Mouse (Mus musculus) erythroblast, adult 5-6 weeks (primary cell): ENCODE data around the gene Slc3a1. TPM values are rescaled to one million over a fixed set of nuclear protein-coding genes. Genes with fewer than 3 reads are reported as not detected.

Experiments
- ATAC-seq: replicated peaks from 2 replicates; pipeline ENCODE4 v1.8.0; 2016; ENCODE audit warnings: moderate number of reproducible peaks, mild to moderate bottlenecking, moderate TSS enrichment, inconsistent platforms; ENCODE audit not compliant: poor library complexity, low FRiP score, severe bottlenecking
- total RNA-seq, 2 experiments: library from RNA; stranded (forward) in 1 of 2; stranded (reverse) in 1 of 2; fragments of 150-400 nt in 1 of 2; fragments of 200-764, 138-1000 nt in 1 of 2; gene quantifications; 2 replicates each; pipeline versions ENCODE4 v1.2.3 to v1.2.4; 2015 to 2017; ENCODE audit warnings: low replicate concordance in 2 of 2

Gene Slc3a1
- total RNA-seq, 2 experiments from 2014 or later: not detected

DNA sequence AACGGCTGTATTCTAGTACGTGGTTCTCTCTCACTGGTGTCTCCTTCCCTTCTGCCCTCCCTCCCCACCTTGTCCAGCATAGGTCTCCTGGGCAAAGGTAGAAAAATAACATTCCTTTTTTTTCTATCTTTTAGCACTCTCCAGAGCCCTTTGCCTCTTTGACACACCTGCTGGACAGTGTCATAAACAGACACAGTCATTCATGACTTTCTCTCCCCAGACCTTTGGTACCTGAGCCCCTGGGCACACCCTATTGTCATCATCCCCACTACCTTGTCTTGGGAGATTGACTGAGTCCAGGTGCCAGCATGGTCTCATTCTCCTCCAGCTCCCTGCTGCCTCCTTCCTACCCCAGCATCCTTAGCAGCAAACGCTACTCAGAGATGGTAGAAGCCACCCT is 4.9 kb downstream of the Slc3a1 start:
- no peak for ATAC-seq

DNA sequence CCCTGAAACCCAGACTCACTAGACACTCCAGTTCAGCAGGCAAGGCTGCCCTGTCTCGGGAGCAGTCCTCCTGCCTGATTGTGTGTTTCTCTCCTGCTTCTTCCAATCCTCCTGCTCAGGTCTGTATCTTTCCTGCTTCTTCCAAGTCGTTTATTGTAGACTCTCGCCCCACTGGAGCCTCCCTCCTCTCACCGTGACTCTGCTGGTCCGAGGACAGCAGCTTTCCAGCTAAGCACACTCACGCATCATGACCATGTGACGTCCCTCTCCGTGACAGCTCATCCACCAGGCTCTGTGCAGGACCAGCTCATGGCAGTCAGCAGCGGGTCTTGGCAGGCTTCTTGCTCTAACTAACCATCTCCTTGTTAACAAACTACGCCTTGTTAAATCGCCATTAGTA is 5.9 kb downstream of the Slc3a1 start:
- no peak for ATAC-seq

DNA sequence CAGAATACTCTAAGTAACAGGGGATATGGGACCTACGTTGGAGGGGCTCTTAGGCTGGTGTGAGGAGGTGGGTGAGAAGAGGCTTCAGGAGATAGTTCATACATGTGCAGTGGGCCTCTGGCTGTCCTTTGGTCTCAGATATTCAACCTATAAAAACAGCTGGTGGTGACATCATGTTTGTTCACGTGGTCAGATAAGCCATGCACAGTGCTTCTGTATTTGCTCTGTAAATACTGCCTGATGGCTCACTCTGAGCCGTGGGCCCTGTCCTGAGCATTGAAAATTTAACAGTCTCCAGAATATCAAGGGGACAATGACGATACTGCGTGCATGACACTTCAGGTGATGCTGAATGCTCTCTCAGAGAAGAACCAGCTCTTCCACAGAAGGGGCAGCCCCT is 9.7 kb downstream of the Slc3a1 start:
- ATAC-seq: no peak

DNA sequence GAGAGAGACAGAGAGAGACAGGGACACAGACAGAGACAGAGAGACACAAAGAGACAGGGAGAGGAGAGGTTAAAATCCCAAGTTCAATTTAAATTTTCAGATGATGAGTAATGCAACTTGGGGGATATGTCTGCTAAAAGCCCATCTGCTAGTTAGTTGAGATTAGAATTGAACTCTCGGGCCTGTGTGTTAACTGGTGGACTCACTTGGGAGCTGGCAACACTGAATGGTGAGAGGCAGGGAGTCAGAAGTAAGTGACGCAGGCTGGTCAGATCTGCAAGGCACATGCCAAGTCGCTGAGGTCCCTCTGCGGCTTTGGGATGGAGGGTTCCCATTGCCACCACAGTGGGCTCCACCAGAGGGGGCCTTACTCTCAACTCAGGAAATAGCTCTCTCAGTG is 10.1 kb downstream of the Slc3a1 start:
- no peak for ATAC-seq

DNA sequence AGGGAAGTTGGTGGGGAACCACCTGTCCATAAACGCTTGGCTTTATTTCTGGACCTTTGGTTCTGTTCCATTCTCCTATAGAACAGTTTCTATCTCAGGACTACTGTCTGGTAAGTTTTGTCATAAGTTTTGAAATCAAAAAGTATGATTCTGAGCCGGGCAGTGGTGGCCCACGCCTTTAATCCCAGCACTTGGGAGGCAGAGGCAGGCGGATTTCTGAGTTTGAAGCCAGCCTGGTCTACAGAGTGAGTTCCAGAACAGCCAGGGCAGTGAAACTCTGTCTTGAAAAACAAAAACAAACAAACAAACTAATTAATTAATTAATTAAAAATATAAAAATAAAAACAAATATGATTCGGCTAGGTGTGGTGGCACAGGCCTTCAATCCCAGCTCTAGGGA is 10.6 kb downstream of the Slc3a1 start:
- no peak for ATAC-seq

DNA sequence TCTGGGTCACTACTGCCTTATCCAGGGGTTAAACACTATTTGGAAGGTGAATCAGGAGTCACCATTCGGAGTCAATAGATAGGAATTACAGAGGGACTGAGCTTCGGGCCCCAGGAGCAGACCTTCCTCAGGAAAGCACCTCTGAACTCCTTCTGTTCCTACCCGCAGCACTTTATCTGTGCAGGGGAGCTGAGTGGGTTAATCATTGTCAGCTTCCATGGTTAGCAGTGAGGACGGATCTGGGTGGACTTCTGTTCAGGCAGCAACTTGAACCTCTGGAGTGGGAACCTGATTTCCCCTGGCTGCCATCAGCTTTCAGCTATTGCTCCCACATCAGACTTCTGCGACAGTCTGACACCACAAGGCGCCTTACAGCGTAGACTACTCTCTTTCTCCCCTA is 12.7 kb downstream of the Slc3a1 start:
- no peak for ATAC-seq

DNA sequence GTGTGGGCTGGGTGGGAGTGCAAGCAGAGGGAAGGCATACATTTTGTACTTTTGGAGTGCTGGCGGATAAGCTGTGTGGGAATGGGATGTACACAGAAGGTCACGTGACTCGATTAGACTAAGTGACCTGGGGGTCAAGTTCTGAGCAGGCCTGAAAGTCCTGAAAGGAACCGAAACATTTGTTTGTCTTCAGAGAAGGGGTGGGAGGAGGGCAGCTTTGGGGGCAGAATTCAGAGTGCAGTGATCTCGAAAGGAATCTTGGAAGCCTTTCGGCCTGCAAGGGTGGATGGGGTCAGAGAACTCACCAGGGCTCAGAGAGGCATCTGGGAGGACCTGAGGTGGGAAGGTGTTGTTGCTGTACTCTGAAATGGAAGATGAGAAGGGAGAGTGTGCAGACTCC is 14.2 kb downstream of the Slc3a1 start:
- no peak for ATAC-seq

DNA sequence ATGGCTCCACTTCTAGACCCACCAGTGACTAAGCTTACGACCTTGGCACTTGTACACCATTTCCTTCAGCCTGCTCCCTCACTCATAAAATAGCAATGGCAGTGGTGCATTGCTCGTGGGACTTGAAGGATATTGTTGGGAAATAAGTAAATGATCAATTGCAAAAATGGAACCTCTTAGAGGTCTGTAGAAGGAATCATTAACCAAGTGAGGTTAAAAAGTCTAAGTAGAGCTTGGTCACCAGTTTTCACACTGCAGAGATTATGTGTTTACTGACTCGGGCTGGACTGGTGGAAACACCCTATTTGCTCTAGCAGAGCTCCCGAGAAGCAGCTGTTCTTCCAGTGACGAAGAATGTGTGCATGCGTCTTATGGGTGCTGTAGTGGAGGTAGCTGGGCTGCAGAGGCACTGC is 15.2 kb downstream of the Slc3a1 start:
- no peak for ATAC-seq

DNA sequence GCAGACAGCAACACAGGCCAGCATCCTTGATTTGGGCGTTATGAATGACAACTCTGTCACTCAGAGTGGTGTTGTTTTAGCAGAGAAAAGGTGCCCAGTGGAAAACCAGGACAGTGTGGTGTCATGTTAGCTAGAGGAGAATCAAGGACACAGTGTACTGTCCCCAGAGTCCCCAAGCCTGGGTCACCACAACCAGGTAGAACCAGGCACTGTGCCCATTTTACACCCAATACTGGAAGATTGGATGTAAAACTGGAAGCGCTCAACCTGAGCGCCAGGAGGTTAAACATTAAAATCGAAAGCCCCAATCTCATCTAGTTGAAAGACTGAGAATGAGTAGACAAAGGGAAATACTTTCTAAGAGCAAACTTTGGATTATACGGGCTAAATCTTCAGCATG is 16.3 kb downstream of the Slc3a1 start:
- ATAC-seq: no peak

DNA sequence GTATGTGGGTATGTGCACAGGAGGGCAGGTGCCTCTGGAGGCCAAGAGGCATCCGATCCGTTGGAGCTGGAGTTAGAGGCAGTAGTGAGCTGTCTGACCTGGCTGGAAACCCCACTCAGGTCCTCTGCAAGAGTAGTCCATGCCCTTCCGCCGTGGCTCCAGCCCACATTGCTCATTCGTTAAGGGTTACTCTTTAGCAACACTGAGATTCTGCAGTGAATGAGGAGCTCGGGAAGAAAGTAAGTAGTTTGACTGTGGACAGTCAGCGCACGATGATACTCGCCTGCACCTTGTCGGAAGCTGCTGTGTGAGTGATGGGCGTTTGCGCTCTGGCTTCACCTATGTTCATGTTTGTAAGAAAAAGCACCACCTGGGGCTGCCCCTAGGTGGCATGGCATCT is 17.0 kb downstream of the Slc3a1 start:
- ATAC-seq: 0 out of 2 replicates have a peak, but pooled peaks have one; percentile 24

DNA sequence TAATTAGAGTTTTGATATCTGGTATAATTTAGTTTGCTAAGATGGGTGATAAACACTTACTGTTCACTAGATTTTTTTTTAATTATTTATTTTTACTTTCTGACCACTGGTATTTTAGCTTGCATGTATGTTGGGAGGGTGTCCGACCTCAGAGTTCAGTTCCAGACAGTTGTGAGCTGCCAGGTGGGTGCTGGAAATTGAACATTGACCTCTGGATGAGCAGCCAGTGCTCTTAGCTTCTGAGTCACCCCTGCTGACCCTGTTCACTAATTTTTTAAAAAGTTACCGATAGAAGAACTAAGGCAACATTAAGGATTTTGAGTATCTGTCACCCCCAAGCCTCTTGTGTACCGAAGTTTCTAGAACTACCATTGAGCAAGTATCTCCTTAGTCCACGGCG is 20.2 kb downstream of the Slc3a1 start:
- ATAC-seq: no peak

DNA sequence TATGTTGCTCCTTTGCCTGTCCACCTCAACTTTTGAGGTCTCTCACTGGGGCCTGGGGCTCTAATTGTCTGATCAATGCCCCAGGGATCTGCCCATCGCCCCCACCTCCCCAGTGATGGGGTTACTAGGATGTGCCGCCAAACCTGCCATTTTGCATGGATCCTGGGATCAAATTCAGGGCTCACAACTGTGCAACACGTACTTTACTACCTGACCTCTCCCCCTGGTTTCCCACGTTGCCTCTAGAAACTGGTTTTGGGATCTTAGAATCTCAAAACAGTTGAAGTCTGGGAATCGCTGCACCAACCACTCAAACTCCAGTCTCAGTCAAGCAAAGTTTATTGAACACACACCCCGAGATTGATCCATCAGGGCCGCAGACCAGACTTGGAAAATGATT is 30.1 kb downstream of the Slc3a1 start:
- no peak for ATAC-seq

DNA sequence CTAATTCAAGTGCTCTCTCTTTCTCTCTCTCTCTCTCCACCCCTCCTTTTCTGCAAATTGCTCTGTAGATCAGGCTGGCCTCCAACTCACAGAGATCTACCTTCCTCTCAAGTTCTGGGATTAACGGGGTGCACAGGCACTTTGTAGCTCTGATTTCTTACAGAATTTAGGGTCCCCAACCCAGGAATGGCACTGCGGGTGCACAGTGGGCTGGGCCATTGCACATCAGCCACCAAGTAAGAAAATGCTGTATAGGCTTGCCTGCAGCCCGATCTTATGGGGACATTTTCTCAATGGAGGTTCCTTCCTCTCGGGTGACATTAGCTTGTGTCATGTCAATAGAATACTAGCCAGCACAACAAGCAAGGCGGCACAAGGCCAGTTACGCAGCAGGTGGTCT is 31.0 kb downstream of the Slc3a1 start:
- no peak for ATAC-seq

DNA sequence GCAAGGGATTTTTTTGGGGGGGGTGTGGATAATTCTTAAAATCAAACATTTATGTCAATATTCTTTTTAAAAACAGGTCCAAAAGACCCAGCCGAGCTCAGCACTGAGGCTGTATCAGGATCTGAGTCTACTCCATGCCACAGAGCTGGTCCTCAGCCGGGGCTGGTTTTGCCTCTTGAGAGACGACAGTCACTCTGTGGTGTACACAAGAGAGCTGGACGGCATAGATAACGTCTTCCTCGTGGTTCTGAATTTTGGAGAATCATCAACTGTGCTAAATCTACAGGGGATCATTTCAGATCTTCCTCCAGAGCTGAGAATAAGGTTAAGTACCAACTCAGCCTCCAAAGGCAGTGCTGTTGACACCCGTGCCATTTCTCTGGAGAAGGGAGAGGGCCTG is 35.4 kb downstream of the Slc3a1 start:
- ATAC-seq: no peak

DNA sequence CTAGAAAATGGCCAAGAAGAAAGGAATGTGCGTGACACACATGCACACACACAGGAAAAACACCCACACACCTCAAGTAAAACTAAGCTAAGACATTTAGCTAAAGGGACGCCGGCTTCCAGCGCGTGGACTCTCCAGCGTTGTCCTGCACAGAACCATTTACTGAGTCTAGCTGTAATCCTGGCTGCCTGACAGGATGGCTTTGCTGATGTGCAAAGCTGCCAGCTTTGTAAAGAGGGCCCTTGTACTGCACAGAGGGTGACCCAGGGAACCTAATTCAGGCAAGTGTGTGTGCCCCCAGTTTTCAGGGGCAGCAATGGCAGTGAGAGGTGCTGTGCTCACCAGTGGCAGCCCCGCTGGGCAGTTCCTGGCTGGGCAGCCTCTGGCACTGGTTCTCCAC is 39.2 kb downstream of the Slc3a1 start:
- no peak for ATAC-seq

DNA sequence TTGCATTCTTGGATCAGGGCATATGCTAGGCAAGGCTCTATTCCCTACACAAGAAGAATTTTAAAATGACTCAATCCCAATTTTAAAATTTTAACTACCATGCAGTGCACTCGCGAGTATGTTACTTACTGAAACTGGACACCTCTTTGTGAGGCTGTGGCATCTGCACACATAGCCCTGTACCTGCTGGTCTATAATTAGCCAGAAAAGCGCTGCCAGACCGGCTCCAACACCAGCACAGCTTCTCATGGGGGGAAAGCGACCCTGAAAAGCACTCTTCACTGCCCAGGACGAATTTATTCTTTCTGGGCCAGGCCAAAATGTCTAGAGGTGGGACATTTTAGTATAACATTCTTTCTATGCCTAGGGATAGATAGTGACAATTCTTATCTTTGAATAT is 42.5 kb downstream of the Slc3a1 start:
- ATAC-seq: no peak

DNA sequence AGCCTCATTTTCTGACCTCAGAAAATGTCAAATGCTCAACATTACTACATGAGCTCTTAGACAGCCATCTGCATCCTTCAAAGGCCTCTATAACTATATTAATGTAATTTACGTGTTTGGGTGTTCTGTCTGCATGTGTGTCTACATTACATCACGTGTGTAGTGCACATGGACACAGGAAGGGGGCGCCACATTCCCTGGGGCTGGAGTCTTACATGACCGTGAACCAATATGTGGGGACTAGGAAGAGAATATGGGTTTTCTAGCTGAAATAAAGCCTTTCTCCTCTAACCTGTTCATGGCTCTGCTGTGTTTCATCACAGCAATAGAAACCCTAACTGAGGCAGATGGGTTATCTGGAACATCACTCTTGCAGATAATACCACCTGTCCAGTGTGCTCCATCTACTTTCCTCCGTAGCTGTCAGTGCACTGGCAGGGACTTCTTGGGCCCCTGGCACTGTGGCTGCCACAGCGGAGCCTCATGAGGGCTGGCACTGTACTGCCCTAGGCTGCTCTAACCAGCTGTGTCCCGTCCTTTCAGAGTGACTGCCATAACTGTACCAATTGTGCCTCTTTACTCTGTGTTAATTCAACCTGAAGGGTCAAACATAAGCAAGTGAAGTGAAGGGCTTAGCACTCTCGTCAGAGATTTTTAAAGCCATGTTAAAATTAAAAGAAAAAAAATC is 43.1 kb downstream of the Slc3a1 start:
- no peak for ATAC-seq

DNA sequence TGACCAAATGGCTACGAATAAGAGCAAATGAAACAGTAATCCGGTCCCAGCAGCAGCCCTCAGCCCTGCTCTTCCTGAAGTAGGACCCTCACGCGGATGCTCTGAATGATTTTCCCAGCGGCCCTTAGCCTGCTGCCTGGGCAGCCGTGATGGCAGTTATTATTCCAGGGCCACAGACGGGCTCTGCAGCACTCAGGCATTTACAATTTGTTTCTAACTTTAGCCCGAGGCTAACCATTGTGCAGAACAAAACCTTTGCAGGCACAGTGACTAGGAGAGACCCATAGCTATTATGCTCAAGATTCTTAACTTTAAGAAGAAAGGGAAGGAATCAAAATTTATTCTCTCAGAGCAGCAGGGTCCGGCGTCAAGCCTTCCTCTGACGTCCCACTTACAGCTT is 44.2 kb downstream of the Slc3a1 start:
- no peak for ATAC-seq

DNA sequence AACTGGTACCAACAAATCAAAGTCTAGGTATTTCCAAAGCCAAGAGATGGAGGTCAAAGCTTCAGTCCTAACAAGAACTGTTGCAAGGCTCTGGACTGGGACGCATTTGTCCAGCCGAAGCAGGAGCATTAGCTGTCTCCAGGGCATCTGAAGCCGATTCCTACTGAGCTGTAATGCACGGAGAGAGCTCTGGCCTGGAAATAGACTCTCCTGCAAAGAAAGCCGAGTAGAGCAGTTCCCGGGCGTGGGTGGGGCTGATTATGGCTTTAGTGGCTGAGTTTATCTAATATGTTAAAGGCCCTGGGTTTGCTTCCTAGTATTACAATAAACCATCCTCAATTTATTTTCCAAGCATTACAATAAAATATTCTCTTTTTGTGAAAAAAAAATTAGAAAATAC is 45.0 kb downstream of the Slc3a1 start:
- ATAC-seq: no peak

DNA sequence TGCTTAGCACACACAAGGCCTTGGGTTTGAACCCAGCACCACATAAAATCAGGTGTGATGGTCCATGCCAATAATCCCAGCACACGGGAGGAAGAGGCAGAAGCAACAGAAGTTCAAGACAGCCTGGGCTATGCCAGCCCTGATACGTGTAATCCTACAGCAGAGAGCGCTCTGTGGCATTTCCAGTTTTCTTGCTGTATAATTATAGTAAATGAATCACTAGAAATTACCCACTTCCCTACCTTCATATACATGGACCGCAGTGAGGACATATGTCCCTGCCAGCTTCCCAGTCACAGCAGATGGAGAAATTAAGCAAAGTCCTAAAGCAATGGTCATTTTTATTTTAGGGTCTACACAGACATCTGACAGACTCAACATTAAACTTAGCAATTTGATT is 45.9 kb downstream of the Slc3a1 start:
- no peak for ATAC-seq

DNA sequence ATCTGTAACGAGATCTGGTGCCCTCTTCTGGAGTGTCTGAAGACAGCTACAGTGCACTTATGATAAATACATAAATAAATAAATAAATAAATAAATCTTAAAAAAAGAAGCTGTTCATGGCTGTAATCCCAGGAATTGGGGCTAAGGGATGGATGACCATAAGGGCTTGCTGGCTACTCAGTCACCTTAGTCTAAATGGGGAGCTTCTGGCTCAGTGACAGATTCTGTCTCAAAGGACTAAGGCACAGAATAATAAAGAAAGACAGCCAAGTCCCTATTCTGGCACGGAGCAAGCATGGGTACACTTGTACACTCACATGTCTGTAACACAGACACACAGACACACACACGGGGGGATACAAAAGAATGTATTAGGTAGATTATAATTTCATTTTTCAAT is 51.1 kb downstream of the Slc3a1 start:
- no peak for ATAC-seq

DNA sequence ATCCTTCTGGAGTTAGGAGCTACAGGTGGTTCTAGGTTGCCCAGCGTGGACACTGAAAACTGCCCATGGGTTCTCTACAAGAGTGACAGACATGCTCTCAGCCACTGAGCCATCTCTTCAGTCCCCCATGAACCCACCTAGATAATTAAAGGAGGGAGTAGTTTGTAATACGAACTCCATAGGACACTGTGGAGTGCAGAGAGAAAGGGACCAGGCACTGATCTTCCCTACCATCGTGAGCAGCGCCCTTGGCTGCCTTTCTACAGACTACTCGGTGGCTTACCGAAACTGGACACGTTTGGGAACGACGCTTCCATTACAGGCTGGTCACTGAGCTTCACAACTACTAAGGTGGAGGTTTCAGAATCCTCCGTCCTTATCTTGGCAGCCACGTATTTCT is 52.6 kb downstream of the Slc3a1 start:
- ATAC-seq: no peak
